Mouse (Mus musculus) embryonic stem cell, embryonic (primary cell): Measurements from ENCODE around the gene Fbxo24.

Experiments used
- CTCF ChIA-PET, 4 experiments: fragments of 300-600 bp in 2 of 4; fragments of 350-600 bp in 2 of 4; sonication (Branson Sonifier 250); formaldehyde crosslinking; loops; one replicate each; lab custom pipeline; 2022; ENCODE audit warnings: inconsistent platforms in 2 of 4; lab: Charles Lee
- POLR2A ChIA-PET, 4 experiments: fragments of 300-600 bp in 2 of 4; fragments of 350-600 bp in 2 of 4; sonication (Branson Sonifier 250); formaldehyde crosslinking; loops; one replicate each; lab custom pipeline; 2022; ENCODE audit warnings: antibody characterized with exemption in 4 of 4, inconsistent platforms in 1 of 4; lab: Charles Lee

Gene Fbxo24

DNA sequence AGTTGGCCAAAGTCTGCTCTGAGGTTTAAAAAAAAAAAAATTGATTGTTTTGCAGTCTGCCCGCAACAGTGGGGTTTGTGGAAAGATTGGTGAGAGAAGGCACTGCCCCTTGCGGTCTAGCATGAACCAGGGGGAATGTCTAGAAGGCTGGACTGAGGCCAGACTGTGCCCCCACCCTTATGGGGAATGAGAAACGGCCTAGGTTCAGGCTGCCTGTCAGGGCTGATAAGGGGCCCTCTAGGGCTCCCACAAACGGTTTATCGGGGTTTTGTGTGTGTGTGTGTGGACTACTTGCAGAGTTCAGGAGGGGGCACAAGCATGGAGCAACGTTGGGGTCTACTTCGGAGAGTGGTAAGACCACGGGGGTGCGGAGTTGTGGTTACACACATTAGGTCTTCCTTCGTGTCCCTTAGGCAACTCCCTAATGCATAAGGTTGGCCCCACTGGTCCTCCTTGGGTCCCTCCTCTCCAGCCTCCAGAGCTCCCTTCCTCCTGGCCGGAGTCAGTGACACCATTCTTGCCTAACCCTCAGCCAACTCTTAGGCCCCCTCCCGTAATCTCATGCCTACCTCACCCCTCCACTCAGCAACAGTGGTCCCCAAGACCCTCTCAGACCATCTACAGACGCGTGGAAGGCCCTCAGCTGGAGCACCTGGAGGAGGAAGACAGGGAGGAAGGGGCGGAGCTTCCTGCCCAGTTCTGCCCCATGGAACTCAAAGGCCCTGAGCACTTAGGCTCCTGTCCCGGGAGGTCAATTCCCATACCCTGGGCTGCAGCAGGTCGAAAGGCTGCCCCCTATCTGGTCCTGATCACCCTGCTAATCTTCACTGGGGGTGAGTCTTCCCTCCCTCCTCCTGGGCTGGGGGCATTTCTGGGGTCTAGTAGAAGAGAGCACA, 57.9 kb downstream of the Fbxo24 start:
- ChIA-PET POLR2A (interaction anchor here in 2 of 4 experiments (0.6 to 0.8 kb wide), 3 partner anchors 15 to 620 kb away, joined by 3 read pairs; no protein-coding TSS in a partner anchor), CTCF (interaction anchor here in 2 of 4 experiments (0.6 to 1.5 kb wide), 3 partner anchors 58 to 189 kb away, joined by 3 read pairs; partner anchors contain the start of gene Pop7 (in 1 of the 2))

DNA sequence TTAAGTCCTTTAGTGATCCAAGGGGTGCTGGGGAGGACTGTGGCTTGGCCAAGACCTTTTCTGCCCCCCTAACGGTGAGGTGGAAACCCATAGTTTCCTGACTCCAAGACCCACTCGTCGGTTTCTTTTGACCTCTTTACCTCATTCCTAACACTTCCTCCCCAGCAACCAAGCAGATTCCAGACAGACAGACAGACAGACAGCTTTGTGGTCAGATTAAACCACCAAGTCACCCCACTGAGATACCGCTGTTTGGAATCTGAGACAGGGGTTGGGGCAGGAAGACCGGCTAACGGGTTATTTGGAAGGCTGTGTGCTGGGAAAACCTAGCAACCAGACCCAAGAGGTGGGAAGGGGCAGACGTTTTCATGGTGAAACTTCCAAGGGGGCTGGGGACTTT, 58.6 kb downstream of the Fbxo24 start:
- CTCF ChIA-PET = interaction anchor here in 1 of 4 experiments (1.2 to 1.3 kb wide), 3 partner anchors 52 to 220 kb away, joined by 3 to 4 read pairs (median 4); partner anchors contain the start of genes Ephb4, Gigyf1 and Pop7

DNA sequence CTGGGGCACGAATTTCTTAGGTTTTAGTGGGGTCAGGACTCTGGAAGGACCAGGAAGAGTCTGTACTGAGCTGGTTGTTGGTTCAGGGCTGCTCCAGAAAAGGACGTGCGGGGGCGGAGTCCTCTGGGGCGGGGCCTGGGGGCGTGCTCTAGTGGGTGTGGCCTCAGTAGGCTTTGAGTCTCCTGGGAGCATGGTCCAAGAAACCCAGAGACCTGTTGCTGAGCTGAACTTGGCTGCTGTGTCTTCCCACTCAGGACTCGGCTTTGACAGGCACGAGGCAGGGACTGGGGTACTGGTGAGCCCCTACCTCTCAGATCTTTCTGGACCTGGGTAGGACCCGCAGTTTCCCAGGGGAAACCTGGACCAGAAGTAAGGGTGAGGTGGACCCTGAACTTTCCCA, 59.1 kb downstream of the Fbxo24 start, which contains the start of gene Tfr2:
TSS of gene Tfr2 (plus strand) at position 176 of the 400 bp plus-strand sequence.
- CTCF ChIA-PET = interaction anchor here in 3 of 4 experiments (0.6 to 1.3 kb wide), 7 partner anchors 13 to 305 kb away, joined by 3 to 4 read pairs (median 3); partner anchors contain the start of genes Ephb4 (in 1 of the 3), Gigyf1 (in 1 of the 3) and Pop7 (in 1 of the 3)
- POLR2A ChIA-PET = interaction anchor here in 3 of 4 experiments (0.6 to 2.0 kb wide), 17 partner anchors 10 to 1300 kb away, joined by 3 to 8 read pairs (median 3); partner anchors contain the start of genes Epo (in 1 of the 3), Fbxo24 (in 1 of the 3), Gnb2 (in 1 of the 3) and Lrch4 (in 1 of the 3)

More for the DNA sequence above, 58.6 kb downstream of the Fbxo24 start:
- POLR2A ChIA-PET = interaction anchor here in 3 of 4 experiments (0.6 to 2.0 kb wide), 12 partner anchors 11 to 498 kb away, joined by 3 to 6 read pairs (median 3); partner anchors contain the start of genes Fbxo24 (in 1 of the 3), Lrch4 (in 1 of the 3), Pop7 (in 1 of the 3) and Serpine1 (in 1 of the 3)

DNA sequence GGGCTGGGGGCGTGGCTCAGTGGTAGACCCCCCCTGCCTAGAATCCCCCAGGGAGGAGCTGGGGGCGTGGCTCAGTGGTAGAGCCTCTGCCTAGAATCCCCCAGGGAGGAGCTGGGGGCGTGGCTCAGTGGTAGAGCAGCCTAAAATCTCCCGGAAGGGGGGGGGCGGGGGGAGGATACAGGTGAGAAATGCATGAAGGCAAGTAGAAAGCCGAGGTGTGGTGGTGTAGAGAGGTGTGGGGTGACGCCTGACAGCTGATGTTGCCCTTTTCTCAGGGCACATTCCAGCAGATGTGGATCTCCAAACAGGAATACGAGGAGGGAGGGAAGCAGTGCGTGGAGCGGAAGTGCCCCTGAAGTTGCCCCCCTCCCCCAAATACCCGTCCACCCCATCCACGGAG, 59.8 kb downstream of the Fbxo24 start:
- CTCF ChIA-PET = interaction anchor here in 2 of 4 experiments (0.6 to 1.3 kb wide), 6 partner anchors 13 to 1729 kb away, joined by 3 to 14 read pairs (median 4); partner anchors contain the start of genes Ephb4 (in 1 of the 2) and Gigyf1 (in 1 of the 2)
- POLR2A ChIA-PET = interaction anchor here in 3 of 4 experiments (0.6 to 2.0 kb wide), 14 partner anchors 10 to 625 kb away, joined by 3 to 8 read pairs (median 3); partner anchors contain the start of genes Epo (in 1 of the 3), Fbxo24 (in 1 of the 3), Gnb2 (in 1 of the 3) and Lrch4 (in 1 of the 3)

DNA sequence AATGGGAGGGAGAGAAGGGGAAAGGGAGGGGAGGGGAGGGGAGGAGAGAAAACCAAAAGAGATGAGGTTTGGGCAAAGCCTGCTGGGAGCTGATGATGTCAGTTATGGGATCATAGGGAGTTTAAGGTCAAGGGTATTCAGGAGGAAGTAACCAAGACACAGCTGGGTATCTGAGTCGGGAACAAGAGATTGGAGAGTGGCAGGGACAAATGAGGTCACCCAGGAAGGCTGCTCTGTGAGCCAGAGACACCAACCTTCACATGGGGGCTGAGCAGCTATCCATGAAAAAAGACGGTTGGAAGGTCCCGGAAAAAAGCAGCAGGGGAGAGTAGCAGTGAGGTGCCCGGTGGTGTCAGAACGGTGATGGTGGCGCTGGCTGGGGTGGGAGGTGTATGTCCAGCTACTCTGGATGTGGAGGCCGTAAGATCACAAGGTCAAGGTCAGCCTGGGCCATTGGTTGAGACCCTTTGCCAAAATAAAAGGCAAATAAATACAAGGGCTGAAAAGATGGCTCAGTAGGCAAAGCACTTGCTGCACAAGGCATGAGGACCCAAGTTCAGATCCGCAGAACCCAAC, 60.5 kb downstream of the Fbxo24 start:
- CTCF ChIA-PET = interaction anchor here in 2 of 4 experiments (0.6 to 1.2 kb wide), 3 partner anchors 15 to 1730 kb away, joined by 3 to 14 read pairs (median 3); partner anchors contain the start of gene Actl6b (in 1 of the 2)
- POLR2A ChIA-PET = interaction anchor here in 3 of 4 experiments (0.5 to 2.0 kb wide), 12 partner anchors 11 to 624 kb away, joined by 3 to 8 read pairs (median 4); partner anchors contain the start of genes Epo (in 1 of the 3), Gnb2 (in 1 of the 3) and Srrt (in 1 of the 3)

DNA sequence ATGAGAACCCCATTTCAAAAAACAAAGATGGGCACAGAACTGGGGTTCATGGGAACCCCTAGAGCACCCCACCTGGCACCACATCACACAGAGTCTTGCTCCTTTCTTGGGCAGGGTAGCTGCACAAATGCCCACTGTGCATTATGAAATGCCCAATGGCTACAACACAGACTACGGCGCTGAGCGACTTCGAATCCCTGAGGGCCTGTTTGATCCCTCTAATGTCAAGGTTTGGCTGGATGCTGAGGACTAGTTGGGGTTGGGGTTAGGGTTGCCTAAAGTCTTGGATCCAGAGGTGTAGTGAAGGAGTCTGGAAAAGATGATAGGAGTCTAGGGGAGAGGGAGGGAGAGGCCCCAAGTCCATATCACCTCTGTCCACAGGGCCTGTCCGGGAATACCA, 62.4 kb downstream of the Fbxo24 start:
- POLR2A ChIA-PET = interaction anchor here in 2 of 4 experiments (0.5 to 1.2 kb wide), 4 partner anchors 29 to 210 kb away, joined by 3 read pairs; partner anchors contain the start of gene Pop7 (in 1 of the 2)

DNA sequence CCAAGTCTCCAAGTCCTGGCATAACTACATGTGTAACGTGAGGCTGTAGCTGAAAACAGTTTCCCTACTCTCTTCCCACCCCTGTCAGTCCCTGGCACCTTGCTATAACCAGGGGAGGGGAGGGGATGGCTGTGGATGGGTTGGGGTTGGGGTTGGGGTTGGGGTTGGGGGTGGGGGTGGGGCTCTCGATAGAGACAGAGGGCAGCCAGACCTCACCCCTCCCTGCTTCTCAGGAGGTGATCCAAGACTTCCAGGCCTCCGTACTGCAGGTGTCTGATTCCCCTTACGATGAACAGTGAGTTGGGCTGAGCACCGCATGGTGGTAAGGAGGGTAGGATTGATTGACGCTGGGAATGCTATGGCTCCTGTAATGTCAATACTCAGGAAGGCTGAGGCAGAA, 63.1 kb downstream of the Fbxo24 start:
- CTCF ChIA-PET = interaction anchor here in 2 of 4 experiments (0.5 to 1.3 kb wide), 2 partner anchors 21 to 227 kb away, joined by 3 to 4 read pairs; no protein-coding TSS in a partner anchor
- POLR2A ChIA-PET = interaction anchor here in 1 of 4 experiments (0.5 kb wide), 1 partner anchor 211 kb away, joined by 3 read pairs; no protein-coding TSS in a partner anchor

More for the DNA sequence above, 62.4 kb downstream of the Fbxo24 start:
- CTCF ChIA-PET = no interaction called here

DNA sequence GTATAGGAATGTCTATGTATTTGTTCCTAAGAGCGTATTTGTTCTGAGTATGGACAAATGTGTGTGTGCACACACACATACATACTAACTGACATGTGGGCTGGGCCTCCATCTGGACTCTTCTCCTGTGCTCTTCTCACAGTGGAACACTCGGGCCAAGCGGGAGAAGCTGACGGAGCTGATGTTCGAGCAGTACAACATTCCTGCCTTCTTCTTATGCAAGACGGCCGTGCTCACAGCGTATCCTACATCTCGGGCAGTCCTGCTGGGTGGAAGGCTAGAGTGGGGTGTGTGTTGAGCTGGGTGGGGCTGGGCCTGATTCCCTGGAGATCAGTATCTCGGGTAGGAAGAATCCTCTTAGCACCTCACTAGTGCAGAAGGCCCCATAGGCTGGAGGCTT, 65.8 kb downstream of the Fbxo24 start:
- ChIA-PET POLR2A (no interaction called here), CTCF (interaction anchor here in 1 of 4 experiments (0.5 kb wide), 1 partner anchor 459 kb away, joined by 3 read pairs; no protein-coding TSS in a partner anchor)
